Mouse (Mus musculus) limb, embryonic 15.5 days (tissue): ENCODE data around the gene Hs6st1. TPM values are rescaled to one million over a fixed set of nuclear protein-coding genes. Genes with fewer than 3 reads are reported as not detected.

Experiments used
- ATAC-seq: fragments of 200-750 bp; cut with Nextera tagmentation; 2 replicates; pipeline ENCODE4 v1.8.0; 2017; ENCODE audit warnings: low read depth, moderate TSS enrichment; ENCODE audit not compliant: insufficient number of reproducible peaks, low FRiP score, low TSS enrichment
- H3K27ac ChIP-seq: fragments of 300-500 bp; sonication (generic); 2 replicates; pipeline ENCODE4 v1.5.1; 2015; ENCODE audit warnings: moderate library complexity, mild to moderate bottlenecking, inconsistent platforms
- H3K27me3 ChIP-seq: fragments of 300-500 bp; sonication (generic); 2 replicates; pipeline ENCODE4 v1.6.1; 2015; ENCODE audit warnings: inconsistent platforms
- H3K36me3 ChIP-seq: fragments of 300-500 bp; sonication (generic); 2 replicates; pipeline ENCODE4 v1.6.1; 2015; ENCODE audit warnings: inconsistent platforms
- H3K4me1 ChIP-seq: fragments of 300-500 bp; sonication (generic); 2 replicates; pipeline ENCODE4 v1.6.1; 2015; ENCODE audit warnings: inconsistent platforms
- H3K4me2 ChIP-seq: fragments of 300-500 bp; sonication (generic); 2 replicates; pipeline ENCODE4 v1.6.1; 2015; ENCODE audit warnings: mild to moderate bottlenecking, inconsistent platforms
- H3K4me3 ChIP-seq: fragments of 300-500 bp; sonication (generic); 2 replicates; pipeline ENCODE4 v1.5.1; 2015; ENCODE audit warnings: mild to moderate bottlenecking, inconsistent platforms
- H3K9ac ChIP-seq: fragments of 300-500 bp; sonication (generic); 2 replicates; pipeline ENCODE4 v1.6.1; 2015; ENCODE audit warnings: inconsistent platforms
- H3K9me3 ChIP-seq: fragments of 300-500 bp; sonication (generic); 2 replicates; pipeline ENCODE4 v1.6.1; 2016; ENCODE audit warnings: inconsistent platforms
- WGBS: fragments of 180-500 bp; shearing (Covaris S2); methylation state at CpG from one replicate; pipeline ENCODE4 v1.1.7; 2015; 5-methylcytosine and 5-hydroxymethylcytosine counted together
- polyA plus RNA-seq: library from polyadenylated mRNA; unstranded; fragments of >200 nt; fragmentation: Nextera tagmentation; extraction: Ambion mirVana; gene quantifications from 2 replicates; pipeline ENCODE4 v1.2.1, GENCODE M21; 2015

Hs6st1 gene
- polyA plus RNA-seq, 1 experiment from 2014 or later = 6.5 TPM

DNA sequence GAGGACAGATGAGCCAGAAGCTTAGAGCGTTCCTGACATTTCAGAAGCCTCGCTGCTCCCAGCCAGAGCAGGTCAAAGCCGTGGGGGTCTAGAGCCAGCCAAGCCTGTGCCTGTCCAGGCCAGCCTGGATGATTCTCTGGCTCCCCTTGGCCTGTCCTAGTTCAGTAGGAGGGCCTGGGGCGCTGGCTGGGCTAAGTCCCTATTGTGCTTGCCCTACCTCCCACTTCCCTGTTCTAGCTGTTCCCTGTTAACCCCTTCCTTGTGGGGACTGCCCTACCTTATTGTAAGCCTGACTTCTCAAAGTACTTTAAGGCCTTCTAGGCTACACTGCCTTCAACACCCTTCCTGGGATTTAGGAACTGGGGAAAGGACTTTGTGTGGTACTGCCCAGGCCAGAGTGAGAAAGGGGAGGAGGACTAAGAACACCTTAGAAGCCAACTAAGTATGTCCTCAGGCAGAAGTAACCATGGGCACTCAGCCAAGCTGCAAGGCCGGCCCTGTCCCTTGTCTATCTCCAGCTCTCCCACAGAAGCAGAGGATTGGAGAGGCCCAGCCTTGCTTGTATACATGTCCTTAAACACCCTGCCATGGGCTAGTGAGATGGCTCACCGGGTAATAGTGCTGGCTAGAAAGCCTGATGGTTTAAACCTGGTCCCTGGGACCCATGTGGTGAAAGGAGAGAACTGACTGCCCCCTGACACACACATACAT, 22.0 kb downstream of the Hs6st1 start:
- Histone ChIP-seq H3K36me3 (peaks cover 20% of the 10 kb centered on the region), H3K4me3 (no peak overlapping the region), H3K9me3 (no peaks in the 10 kb centered on the region), H3K4me2 (no peak overlapping the region), H3K27ac (peak overlapping the region; percentile 22; the same call in 1 of the 2 replicates), H3K27me3 (no peaks in the 10 kb centered on the region), H3K9ac (no peak overlapping the region), H3K4me1 (peaks cover 40% of the 10 kb centered on the region)
- ATAC-seq = no peak
- 56% methylated on average over 6 of the region's 6 CpGs for whole genome bisulfite sequencing

DNA sequence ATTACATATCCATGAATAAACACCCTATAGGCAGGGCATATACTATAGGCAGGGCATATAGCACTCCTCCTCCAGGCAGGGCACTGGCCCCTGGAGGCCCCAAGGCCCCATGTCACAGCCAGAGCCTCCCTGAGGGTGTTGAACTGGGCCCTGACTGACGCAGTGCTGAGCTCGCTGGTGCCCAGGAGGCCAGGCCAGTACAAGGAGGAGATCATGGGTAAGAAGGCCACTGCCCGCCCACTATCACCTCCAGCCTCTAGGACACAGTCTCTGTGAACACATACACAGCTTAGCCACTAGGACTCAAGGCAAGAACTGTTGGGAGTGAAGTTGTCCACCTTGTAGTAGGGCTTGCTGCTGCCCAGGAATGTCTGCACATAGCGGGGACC, 22.5 kb downstream of the Hs6st1 start:
- peaks cover 18% of the 10 kb centered on the region for H3K36me3 ChIP-seq
- H3K4me2 ChIP-seq = no peak overlapping the region
- no peaks in the 10 kb centered on the region for H3K27me3 ChIP-seq
- ATAC-seq = no peak
- peaks cover 46% of the 10 kb centered on the region for H3K4me1 ChIP-seq
- no peak overlapping the region for H3K9ac ChIP-seq
- no peaks in the 10 kb centered on the region for H3K9me3 ChIP-seq
- no peak overlapping the region for H3K27ac ChIP-seq
- H3K4me3 ChIP-seq = no peak overlapping the region
- WGBS = 88% methylated on average over 4 of the region's 4 CpGs

DNA sequence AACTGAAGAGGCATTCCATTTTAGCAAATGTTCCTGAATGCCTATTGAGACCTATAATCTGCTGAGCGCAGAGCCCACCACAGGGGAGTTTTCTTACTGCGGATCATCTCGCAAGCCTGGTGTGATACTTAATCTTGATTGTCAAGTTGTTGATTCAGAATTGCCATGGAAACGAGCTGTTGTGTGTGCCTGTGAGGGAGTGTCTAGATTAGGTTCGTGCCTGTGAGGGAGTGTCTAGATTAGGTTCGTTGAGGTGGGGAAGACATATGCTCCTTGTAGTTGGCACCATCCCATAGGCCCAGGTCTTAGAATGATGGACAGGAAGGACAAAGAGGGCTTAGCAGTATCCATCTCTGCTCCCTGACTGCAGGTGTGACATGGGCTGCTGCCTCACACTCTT, 23.0 kb downstream of the Hs6st1 start:
- Histone ChIP-seq H3K9ac (no peak overlapping the region), H3K4me3 (no peak overlapping the region), H3K27me3 (no peaks in the 10 kb centered on the region), H3K36me3 (peaks cover 17% of the 10 kb centered on the region), H3K27ac (no peak overlapping the region), H3K4me2 (no peak overlapping the region), H3K9me3 (no peaks in the 10 kb centered on the region), H3K4me1 (peaks cover 49% of the 10 kb centered on the region)
- ATAC-seq = no peak
- 79% methylated on average over 6 of the region's 6 CpGs for WGBS

DNA sequence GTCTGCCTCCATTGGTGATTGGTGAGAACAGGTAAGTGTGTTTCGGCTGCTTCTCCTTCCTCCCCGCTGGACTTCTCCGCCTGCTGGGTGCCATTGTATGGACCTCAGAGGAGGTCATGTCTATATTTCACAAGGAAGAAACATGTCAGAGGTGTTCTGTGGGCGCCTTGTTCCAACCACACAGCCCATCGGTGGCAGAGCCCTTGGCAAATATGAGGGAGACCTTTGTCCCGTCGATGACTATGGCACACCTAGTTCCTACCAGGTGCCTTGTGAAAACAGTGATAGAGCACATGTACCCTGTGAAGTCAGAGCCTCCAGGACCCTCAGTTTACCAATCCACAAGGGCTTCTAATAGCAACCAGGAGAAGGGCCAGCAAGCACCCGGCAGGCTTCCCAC, 25.5 kb downstream of the Hs6st1 start:
- H3K4me3 ChIP-seq = no peak overlapping the region
- no peak overlapping the region for H3K27ac ChIP-seq
- H3K4me2 ChIP-seq = no peak overlapping the region
- H3K9ac ChIP-seq = no peak overlapping the region
- H3K4me1 ChIP-seq = peaks cover 30% of the 10 kb centered on the region
- 94% methylated on average over 8 of the region's 8 CpGs for WGBS
- no peak for ATAC-seq
- no peaks in the 10 kb centered on the region for H3K27me3 ChIP-seq
- no peaks in the 10 kb centered on the region for H3K9me3 ChIP-seq
- peaks cover 14% of the 10 kb centered on the region for H3K36me3 ChIP-seq

DNA sequence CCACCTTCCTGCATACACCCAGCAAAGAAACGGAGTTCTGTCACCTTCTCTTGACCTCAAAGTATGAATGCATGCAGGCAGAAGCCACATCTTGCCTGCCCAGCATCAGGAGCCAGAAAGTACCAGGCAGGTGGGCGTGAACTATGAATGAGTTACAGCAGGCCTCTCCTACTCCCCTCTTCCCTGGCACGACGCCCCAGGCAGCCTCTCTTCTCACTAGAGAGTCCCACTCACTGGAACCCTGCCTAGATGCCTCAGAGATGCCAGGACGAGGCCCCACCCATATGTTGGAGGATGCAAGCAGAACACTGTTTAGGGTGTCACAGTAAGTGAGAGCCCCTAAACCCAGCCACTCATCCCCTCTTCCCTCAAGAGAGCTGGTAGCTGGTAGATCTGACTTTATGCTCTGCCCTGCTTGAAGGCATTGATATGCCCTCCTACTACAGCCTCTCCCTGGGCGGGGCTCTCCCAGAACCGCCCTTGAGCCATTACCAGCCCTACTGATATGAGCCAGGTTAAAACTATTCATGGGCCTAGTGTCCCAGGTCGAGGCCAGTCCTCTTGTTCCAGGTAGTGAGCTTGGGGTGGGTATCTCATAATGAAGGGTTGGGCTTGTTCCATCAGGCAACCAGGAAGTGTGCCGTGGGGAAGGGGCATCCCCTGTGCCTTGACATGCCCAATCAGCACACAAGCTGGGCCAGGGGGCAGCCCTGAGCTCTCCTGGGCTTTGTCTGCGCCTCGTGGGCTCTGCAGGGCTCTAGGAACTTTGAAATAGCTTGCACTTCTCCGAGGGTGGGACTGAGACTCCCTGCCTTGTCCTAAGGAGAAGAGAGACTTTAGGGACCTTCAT, 27.4 kb downstream of the Hs6st1 start:
- no peak overlapping the region for H3K27ac ChIP-seq
- H3K27me3 ChIP-seq = no peaks in the 10 kb centered on the region
- peaks cover 18% of the 10 kb centered on the region for H3K36me3 ChIP-seq
- H3K4me2 ChIP-seq = no peak overlapping the region
- H3K9ac ChIP-seq = no peak overlapping the region
- peaks cover 13% of the 10 kb centered on the region for H3K4me1 ChIP-seq
- H3K9me3 ChIP-seq = no peaks in the 10 kb centered on the region
- WGBS = 62% methylated on average over 12 of the region's 12 CpGs
- no peak overlapping the region for H3K4me3 ChIP-seq
- ATAC-seq = 0 out of 2 replicates have a peak, but pooled peaks have one; percentile 22

DNA sequence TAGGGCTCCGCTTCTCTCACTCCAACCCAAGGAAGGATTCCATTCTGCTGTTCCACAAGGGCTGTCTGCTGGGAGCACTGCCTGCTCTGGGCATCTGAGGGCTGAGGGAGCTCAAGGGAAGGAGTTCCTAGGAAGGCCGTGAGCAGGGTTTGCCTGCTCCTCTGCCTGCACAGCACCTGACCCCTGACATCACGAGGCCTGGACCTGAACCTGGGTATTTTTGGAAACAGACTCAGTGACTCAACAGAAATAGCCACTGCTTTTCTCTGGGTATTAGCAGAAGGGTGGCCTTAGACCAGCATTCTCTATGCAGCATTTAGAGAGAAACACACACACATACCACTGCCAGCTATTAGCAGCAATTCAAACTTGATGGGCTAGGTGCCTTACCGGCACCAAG, 30.2 kb downstream of the Hs6st1 start:
- WGBS = 86% methylated on average over 4 of the region's 4 CpGs
- Histone ChIP-seq H3K4me3 (no peak overlapping the region), H3K4me2 (no peak overlapping the region), H3K36me3 (peaks cover 39% of the 10 kb centered on the region), H3K27ac (no peak overlapping the region), H3K9me3 (no peaks in the 10 kb centered on the region), H3K4me1 (peaks cover 13% of the 10 kb centered on the region), H3K9ac (no peak overlapping the region), H3K27me3 (no peaks in the 10 kb centered on the region)
- no peak for ATAC-seq

DNA sequence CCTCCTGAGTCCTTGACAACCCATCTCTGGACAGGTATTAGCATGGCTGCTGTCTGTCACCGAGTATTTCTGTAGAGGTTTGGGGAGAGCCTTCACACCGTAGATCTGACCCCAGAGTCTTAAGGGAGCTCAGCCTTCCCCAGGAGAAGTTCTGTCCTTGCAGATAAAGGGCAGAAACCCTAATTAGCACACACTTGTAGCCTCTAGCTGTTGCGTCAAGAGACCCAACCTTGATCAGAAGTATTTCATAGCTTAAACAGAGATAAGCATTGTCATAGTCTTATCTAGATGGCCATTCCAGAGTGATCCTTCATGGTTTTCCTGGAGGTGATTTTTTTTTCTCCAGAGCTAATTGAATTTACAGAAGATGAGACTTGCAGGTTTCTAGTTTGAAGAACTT, 32.2 kb downstream of the Hs6st1 start:
- H3K9ac ChIP-seq = no peak overlapping the region
- H3K27me3 ChIP-seq = no peaks in the 10 kb centered on the region
- WGBS = 92% methylated on average over 3 of the region's 3 CpGs
- H3K4me2 ChIP-seq = no peak overlapping the region
- no peak overlapping the region for H3K27ac ChIP-seq
- H3K36me3 ChIP-seq = peaks cover 45% of the 10 kb centered on the region
- H3K4me1 ChIP-seq = peaks cover 6% of the 10 kb centered on the region
- ATAC-seq = no peak
- H3K9me3 ChIP-seq = no peaks in the 10 kb centered on the region
- H3K4me3 ChIP-seq = no peak overlapping the region

DNA sequence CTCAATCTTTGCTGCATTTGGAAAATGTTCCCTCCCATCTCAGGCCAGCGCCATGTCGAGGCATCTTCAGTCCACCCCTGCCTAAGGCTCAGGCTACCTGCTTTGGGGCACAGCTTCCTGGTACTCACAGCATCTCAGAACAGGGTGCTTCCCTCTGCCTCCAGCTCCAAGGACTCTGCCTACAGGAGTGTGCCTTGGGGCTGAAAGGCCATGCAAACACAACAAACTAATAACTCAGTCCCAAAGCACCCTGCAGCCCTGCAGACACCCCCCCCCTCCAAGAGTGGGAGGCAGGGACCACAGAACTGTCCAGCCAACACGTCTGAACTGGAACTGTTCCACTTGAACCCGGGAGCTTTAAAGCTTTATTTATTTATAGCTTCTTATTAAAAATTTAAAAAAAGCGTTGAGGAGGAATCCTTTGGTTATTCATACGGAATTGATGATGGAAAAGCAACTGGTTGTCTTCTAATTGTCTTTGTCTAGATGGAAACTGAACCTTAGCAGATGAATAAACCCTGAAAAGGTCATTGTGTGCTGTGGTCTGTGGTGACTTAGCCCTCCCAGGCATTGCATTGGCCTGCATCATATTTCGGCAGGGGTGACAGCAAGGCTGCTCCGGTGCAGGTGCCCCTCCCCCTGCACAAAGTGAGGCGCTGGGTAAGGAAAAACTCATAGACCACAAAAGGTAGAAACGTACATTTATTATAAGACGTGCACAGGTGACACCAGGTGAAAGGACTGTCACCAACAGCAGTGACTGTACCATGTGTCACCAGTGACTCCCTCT, 37.9 kb downstream of the Hs6st1 start:
- Histone ChIP-seq H3K4me3 (no peak overlapping the region), H3K4me2 (no peak overlapping the region), H3K9ac (no peak overlapping the region), H3K27ac (no peak overlapping the region), H3K9me3 (no peaks in the 10 kb centered on the region), H3K4me1 (no peaks in the 10 kb centered on the region), H3K27me3 (no peaks in the 10 kb centered on the region), H3K36me3 (peaks cover 52% of the 10 kb centered on the region)
- WGBS = 82% methylated on average over 11 of the region's 11 CpGs
- ATAC-seq = no peak

DNA sequence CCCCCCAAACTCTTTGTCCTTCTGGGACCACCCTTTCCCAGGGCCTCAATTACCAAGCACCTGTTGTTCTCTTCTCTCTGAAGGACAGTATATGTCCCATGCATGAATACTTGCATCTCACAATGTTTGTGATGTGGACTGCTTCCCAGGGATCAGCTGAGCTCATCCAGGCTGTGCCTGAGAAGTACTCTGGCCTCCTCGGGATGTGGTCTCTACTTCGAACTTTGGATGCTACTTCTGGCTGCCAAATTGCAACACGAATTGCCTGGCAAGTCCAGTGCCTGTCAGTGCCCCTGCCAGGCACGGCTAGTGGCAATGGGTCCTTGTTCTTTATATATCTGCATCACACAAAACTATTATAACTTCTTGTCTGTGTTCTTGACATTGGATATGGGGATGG, 41.8 kb downstream of the Hs6st1 start:
- Histone ChIP-seq H3K27ac (no peak overlapping the region), H3K4me3 (no peak overlapping the region), H3K9ac (no peak overlapping the region), H3K27me3 (no peaks in the 10 kb centered on the region), H3K36me3 (peaks cover 18% of the 10 kb centered on the region), H3K4me2 (no peak overlapping the region), H3K4me1 (no peaks in the 10 kb centered on the region), H3K9me3 (no peaks in the 10 kb centered on the region)
- WGBS = 77% methylated on average over 4 of the region's 4 CpGs
- ATAC-seq = no peak

DNA sequence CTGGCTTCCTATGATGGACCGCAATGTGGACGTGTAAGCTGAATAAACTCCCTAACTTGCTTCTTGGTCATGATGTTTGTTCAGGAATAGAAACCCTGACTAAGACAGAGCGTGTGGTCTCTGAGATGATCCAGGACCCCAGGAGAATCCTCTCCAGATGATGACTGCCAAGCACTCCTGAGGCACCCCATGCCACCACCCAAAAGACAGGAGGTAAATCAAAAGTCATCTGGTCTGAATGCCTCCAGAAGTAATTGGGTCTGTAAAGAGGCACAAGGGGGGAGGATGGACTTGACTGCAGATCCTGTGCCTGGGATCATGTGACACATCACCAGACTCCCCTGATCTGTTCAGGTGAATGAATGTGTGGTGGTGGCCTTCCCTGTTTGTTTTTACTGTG, 44.5 kb downstream of the Hs6st1 start:
- H3K4me1 ChIP-seq = no peaks in the 10 kb centered on the region
- 85% methylated on average over 3 of the region's 3 CpGs for WGBS

DNA sequence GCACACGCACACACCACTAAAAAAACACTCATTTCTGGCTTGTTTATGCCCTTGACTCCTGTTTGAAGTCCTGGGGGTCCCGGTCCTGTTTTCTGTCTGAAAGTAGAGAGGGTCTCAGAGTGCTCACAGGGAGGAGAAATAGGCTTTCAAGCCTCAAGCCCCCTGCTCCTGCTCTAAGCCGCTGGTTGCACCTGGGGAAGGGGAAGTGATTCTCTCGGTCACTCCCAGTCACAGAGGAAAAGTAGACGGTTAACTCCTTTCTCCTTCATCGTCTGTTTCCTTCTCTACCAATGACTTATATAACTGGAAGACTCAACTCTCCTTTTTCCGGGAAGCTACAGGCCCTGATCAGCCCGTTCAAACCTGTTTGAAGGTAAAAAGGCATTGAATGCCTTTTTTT, 45.5 kb downstream of the Hs6st1 start:
- Histone ChIP-seq H3K4me3 (no peak overlapping the region), H3K9me3 (no peaks in the 10 kb centered on the region), H3K27me3 (no peaks in the 10 kb centered on the region), H3K9ac (no peak overlapping the region), H3K4me2 (no peak overlapping the region), H3K27ac (no peak overlapping the region), H3K36me3 (no peaks in the 10 kb centered on the region), H3K4me1 (no peaks in the 10 kb centered on the region)
- ATAC-seq = no peak
- 74% methylated on average over 8 of the region's 8 CpGs for WGBS

More for the DNA sequence above, 44.5 kb downstream of the Hs6st1 start:
- no peaks in the 10 kb centered on the region for H3K9me3 ChIP-seq
- no peak for ATAC-seq
- H3K36me3 ChIP-seq = no peaks in the 10 kb centered on the region
- no peaks in the 10 kb centered on the region for H3K27me3 ChIP-seq
- no peak overlapping the region for H3K9ac ChIP-seq
- no peak overlapping the region for H3K27ac ChIP-seq
- H3K4me3 ChIP-seq = no peak overlapping the region
- no peak overlapping the region for H3K4me2 ChIP-seq

DNA sequence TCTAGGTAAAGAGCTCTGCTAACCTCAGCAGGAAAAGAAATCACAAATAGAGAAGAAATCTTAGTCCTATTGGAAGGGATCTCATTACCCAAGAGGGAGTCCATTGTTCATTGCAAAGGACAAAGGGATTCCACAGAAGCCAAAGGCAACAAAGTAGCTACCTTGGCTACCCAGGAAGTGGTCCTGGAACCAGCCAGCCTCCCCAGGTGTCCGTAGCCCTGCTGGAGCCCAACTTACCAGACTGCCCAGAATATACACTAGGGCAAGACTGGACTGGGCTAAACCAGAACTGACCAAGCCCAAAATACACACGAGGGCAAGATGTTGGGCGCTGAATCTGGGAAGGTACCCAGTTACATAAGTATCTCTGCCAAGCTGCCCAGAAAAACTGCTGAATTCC, 46.6 kb downstream of the Hs6st1 start:
- Histone ChIP-seq H3K27me3 (no peaks in the 10 kb centered on the region), H3K36me3 (no peaks in the 10 kb centered on the region), H3K9ac (no peak overlapping the region), H3K4me3 (no peak overlapping the region), H3K4me1 (no peaks in the 10 kb centered on the region), H3K4me2 (no peak overlapping the region), H3K27ac (no peak overlapping the region), H3K9me3 (no peaks in the 10 kb centered on the region)
- 89% methylated on average over 3 of the region's 3 CpGs for WGBS
- no peak for ATAC-seq
